Mouse (Mus musculus) thymus, postnatal 14 days (tissue): ENCODE measurements at regions not wholly inside any gene's neighbourhood (a gene's known extent, or its start where the extent isn't known, plus 50 kb on each side); places are given as distances from the start of the nearest gene placed in this dataset.
A peak's percentile ranks its signal among the peaks of the same experiment; 100 is the strongest.
"Not testable (repeated sequence)": the region's sequence is repeated elsewhere in the genome, so short reads cannot be mapped to it uniquely, and the experiment has no call there.

ENCODE experiments used
- DNase-seq: peaks from one replicate; pipeline ENCODE4 v3.0.0; 2021

DNA sequence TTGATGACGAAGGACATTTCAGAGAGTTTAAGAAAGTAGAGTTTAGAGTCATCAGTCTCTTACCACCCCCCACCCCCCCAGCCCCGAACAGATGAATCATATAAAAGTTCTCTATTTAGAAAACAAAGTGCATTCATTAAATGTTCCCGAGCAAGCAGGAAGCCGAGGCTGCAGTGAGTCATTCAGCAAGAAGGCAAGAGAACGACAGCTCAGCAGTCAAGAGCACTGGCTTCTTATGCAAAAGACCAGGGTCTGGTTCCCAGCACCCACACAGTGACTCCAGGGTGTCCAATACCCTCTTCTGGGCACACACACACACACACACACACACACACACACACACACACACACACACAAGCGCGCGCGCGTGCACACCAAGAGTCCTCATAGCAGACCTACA lies 107.0 kb upstream of the Spata13 start:
- no peak for DNase-seq

DNA sequence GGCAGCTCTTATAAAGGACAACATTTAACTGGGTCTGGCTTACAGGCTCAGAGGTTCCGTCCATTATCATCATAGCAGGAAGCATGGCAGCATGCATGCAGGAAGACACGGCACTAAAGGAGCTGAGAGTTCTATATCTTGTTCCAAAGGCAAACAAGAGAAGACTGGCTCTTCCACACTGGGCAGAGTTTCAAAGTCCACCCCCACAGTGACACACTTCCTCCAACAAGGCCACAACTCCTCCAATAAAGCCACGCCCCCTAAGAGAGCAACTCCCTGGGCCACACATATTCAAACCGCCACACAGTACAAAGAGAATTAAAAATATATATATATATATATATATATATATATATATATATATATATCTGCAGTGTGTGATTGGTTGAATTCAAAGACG lies 105.8 kb upstream of the Spata13 start:
- no peak for DNase-seq

DNA sequence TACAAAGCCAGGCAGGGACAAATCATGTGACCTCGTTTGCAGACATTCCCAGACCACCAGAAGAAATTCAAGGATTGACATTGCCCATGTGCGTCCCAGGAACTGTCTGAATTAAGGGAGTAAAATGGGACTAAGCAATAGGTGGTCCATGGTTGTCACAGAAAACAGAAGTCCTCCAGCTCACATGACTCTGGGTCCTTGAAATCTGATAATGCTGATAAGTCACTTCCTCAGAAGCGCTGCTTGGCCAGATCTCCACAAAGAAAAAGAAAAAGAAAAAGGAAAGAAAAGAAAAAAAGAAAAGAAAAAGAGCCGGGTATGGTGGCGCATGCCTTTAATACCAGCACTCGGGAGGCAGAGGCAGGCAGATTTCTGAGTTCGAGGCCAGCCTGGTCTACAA lies 105.3 kb upstream of the Spata13 start:
- no peak for DNase-seq

DNA sequence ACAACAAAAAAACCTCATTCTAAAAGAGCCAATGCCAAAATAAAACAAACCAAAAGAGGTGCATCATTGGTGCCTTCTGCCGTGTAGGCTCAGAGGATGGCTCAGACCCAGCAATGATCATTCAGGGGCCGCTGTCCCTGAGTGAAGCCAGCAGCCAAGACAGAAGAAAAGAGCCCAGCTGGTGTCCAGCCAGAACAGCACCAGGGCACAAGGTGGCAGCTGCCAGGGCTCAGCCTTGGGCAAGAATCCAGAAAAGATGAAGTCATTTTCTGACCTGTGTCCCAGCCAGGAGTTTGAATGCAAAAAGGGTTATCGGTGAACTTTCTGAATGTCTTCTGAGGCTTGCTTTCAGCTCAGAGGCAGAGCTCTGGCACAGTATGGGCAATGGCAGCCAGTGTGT lies 104.8 kb upstream of the Spata13 start:
- DNase-seq: no peak

DNA sequence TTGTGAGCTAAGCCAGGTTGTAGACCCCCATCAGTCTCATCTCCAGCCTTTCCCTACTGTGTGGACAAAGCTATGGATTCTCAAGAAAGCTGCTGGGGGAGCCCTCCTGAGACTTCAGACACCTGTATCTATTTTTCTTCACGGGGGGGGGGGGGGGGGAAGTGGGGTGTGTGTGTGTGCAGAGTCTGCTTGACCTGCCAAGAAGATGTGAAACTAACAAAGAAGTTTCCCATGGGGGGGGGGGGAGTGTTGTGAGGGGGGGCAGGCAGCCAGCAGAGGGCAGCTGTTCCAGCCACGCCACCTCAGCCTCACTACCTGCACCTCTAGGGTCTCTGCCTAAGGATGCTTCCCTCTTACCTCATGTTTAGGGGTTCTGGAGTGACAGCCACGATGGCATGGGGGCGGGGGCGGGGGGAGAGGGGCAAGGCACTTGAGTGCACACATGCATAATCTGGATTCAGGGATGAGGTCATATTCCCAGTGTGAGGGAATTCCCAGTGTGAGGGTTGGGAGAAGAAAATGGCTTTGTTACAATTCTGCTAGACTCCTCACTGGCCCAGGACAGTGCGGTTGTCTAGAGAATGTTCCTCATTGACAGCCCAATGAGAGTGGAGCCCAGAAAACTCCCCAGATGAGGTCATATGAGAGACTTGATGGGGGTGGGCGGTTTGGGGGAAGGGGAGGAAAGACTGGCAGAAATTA lies 104.0 kb upstream of the Spata13 start:
- no peak for DNase-seq

DNA sequence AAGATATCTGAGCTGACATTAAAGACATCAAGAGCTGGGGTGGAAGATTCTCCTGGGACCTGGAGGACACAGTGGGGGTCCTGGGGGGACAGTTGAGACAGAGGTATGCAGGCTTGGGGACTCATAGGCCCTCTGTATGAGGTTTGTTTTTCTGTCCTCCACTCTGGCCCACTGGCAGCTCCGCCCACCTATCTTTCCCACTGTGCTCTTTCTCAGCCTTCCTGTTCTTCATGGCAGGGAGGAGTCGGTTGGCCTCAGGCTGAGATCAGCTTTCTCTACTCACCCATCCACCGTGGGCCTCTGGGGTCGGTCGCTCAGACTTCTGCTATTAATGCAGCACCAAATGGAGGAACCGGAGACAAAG lies 103.5 kb upstream of the Spata13 start:
- DNase-seq: no peak

DNA sequence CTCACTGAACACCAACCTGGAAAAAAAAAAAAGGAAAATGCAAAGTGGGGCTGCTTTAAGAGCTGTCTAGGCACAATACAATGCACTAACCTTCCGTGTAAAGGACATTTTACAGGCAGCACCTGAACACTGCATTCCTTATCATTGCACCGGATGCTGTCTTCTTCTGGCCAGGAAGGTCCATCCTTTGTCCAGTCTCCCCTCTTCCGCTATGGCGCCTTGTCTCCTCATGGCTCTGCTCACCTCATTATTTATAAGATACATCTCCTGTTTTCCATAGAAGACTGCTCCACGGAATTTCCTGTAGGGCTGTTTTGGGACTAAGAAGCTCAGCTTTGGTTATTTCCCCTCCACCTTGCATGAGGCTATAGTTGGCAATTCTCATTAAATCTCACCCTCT lies 102.8 kb upstream of the Spata13 start:
- DNase-seq: no peak

DNA sequence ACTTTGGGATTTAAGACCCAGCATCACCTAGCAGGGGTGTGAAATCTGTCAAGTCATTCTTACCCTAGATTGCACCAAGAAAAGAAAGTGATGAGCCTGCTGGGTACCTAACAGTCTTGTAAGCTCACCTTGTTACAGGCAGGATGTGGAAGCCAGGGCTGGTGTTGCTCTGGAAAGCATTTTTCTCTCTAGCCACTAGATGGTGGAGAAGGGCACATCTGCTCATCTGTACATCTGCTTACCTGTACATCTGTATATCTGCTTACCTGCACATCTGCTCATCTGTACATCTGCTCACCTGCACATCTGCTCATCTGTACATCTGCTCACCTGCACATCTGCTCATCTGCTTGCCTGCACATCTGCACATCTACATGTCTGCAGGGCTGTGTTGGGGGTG lies 102.0 kb upstream of the Spata13 start:
- no peak for DNase-seq

DNA sequence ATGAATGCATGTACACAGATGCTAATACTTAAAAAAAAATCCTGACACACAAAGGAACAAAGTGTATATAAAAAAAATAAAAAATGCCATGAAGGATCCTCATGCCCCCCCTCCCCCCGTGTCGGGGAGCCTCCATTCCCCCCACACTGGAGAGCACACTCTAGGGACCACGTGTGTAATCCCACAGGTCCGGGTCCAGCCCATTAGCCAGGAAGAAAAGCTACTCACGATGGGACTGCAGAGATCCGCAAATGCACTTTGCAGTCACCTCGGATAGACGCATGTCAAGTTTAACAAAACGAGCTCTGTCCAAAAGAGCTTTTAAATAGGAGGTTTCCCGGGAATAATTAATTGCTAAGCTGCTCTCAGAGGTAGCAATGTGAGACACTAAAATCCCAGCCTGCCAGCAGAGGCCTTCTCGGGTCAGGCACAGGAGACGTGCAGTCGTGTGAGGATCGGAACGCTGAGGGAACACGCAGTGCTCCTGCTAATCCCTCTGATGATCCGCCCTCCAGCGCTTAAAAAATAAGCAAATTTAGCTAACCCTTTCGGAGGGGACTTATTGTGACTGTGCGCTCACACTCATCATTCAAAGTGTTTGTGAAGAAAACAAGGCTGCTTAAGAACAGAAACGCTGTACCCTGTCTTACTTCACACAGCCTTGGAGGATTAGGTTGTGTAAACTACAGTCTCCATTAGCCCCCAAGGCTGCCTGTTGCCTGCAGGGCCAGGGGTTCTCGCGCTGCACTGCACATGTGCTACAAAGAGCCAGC lies 100.2 kb upstream of the Spata13 start:
- DNase-seq: no peak

DNA sequence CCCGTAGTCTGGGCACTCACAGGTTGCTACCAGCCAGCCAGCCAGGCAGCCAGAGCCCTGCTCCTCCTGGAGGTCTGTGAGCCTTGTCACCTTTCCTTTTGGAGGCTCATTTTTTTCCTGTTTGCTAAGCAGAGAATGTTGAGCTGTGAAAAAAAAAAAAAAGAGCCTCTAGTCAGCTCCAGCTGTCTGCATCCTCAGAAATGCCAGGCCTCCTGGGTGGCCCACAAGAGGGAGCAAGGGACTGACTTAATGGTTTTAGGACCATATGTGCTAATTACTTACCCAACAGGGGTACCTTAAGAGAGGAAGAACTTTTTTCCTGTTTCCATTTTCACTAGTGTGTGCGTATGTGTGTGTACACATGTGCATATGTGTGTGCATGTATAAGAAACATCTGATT lies 94.8 kb upstream of the Spata13 start:
- DNase-seq: no peak

DNA sequence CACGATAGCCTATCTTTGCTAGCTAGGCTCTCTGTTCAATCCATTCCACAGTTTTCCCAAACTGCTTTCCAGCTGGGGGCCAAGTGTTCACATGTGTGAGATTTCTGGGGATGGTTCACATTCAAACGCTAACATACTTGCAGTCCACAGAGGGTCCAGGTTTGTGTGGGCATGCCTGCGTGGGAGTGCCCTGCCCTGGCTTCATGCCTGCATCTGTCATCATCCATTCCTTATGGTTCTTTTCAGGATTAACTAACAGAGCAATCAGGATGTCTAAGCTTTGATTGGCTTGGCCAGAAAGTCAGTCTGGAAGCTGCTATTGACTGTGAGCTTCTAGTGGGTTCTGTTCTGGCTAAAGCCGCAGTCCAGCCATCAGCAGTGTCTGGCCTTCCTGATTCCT lies 93.7 kb upstream of the Spata13 start:
- DNase-seq: no peak

DNA sequence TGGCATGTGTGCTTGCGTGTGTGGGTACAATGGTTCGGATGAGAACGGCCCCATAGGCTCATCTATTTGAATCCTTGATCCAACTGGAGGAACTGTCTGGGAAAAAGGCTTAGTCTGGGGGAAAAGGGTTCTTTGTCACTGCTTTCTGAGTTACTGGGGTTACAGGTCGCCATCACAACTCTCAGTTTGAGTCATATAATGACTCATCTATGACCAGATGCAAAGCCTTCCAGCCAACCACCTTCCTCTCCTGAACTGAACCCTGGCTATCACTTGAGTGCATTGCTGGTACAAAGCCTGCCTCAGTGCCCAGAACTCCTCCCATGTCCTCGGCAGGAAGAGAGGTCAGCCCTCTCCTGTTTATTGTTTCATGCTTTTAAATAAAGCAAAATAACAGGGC lies 92.2 kb upstream of the Spata13 start:
- DNase-seq: no peak

DNA sequence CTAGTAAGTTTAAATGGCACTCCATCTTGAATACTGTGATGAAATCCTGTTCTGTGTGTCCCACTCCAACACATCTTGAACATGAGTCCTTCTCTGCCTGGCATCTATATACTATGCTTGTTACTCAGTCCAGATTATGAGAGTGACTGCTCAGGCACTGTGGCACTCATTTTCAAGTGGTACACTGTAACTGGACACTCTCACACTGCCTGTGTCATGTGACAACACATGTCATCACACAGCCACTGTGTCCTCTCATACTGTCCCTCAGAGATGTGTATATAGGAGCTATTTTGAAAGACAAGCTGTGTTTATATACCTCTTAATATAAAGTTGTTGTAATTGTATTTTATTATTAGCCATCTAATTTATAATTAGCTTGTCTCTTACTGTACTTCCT lies 89.0 kb upstream of the Spata13 start:
- no peak for DNase-seq

DNA sequence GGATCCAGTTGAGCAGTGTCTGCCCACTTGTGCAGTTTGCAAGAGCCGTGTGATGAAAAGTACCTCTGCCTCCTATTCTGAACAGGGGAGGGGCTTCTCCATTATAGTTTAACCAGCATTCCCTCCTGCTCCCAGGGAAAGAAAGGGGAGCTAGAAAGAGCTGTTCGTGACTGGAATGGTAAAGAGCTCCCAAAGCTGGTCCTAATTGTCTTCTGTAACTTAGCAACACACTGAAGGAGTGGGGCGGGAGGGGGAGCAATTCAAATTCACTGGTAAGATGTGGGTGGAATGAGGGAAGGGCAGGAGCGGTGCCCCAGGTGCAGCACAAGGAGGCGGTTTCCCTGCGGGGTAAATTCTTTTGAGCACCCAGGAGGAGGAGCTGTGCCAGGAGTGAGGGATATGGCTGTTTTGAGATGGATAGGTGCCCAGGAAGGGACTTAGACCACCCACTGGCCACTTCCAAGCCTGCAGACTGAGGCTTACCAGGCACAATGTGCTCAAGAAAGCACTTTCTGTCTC lies 79.5 kb upstream of the Spata13 start:
- DNase-seq: no peak

DNA sequence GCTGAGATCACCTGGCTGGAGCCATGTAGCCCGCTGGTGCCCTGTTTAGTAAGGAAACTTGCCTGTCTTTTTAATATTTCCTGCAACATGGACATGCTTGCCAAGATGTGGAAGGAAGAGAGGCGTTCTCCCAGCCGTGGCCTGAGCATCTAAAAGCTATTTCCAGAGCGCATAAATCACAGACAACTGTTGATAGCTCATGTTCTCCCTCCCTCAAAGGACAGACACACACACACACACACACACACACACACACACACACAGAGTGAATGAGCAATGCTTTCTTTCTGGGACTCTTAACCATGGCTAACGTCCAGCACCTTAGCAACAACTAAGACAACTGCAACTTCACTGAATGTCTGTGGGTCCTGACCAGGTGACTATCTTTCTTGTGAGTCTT lies 77.3 kb upstream of the Spata13 start:
- DNase-seq: no peak

DNA sequence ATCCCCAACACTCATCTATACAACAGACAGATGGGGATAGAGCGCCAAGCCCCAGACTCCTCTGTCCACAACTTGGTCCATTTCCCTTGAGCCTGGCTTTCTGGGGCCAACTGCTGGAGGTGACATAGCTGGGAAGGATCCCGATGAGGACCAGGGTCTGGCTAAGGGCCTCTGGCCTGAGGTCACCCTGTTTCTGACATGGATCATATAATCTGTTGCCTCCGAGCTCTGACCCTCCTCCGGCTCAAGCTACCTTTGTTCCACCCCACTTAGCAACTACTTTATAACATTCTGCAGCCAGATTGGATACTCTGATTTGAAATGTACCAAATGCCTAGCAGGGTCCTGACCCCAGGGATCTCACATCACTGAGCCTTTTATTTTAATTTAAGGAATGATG lies 76.8 kb upstream of the Spata13 start:
- no peak for DNase-seq

DNA sequence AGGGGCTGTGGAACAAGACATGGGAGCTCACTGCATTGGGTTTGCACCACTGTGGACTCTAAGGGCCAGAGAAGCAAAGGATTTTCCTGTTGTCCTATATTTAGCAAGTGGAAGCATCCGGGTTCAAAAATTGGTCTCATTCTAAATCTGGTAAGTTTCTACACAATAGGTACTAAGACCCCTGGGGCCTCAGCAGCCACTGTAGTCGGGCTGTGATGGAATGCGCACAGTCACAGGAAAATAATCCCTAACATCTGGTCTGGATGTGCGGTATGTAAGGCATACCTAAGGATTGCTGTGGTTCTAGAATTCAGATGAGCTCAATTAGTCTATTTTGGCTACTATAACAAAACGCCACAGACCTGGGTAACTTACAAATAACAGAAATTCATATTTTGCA lies 74.4 kb upstream of the Spata13 start:
- DNase-seq: no peak

DNA sequence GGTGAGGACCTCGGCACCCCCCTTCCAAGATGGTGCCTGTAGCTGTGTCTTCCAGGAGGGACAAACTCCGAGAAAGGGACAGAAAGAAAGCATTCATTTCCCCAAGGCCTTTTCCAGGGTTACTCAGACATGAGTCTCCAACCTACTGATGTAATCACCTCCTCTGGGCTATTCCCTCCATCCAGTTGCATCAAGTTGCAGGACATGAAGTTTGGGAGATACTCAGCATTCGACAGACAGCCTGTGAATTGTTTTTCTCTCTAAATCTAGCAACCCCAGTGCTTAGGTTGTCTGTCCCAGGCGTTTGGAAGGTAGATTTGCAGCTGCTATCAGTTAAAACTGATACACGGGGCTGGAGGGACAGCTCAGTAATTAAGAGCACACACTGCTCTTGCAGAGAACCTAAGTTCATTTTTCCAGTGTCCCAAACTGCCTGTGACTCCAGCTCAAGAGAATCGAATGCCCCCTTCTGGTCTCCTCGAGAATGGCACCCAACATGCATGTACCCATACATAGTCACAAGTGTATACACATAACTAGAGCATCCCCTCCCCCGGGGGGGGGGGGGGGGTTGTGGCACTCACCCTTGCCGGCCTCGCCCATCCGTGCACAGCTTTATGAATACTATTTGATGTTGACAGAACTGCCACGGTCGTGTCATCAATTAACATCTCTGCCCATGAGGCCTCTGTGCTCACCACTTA lies 73.8 kb upstream of the Spata13 start:
- peak; percentile 47 for DNase-seq

DNA sequence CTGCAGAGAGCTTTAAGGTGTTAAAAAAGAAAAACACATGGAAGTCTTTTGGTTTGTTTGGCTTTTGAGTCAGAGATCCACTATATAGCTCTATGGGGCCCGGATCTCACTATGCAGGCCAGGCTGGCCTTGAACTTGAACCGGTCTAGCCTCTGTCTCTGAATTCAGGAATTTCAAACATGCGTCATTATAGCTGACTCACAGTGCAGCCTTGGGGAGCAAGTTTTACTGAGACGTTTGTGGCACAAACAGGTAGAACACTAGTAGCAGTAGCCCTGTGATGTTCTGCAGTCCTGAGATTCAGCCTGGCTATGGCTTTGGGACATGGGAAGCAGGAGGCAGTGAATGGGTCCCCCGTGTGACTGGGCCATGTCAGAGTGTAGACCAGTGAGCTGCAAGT lies 57.5 kb upstream of the Spata13 start:
- no peak for DNase-seq

DNA sequence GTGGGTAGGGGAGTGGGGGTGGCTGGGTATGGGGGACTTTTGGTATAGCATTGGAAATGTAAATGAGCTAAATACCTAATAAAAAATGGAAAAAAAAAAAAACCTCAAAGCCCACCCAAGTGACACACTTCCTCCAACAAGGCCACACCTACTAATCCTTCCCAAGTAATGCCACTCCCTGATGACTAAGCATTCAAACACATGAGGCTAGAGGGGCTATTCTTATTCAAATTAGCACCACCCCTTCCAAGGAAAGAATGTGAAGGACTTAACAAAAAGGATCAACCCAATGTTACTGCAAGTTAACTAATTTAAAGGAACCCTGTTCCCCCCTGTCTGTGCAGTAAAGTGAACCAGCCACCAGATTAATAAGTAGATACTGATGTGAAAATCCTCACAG lies 53.7 kb upstream of the Spata13 start:
- DNase-seq: not testable (repeated sequence)
